Mouse (Mus musculus) hindbrain, embryonic 12.5 days (tissue): ENCODE results near the gene Tmod4. TPM values are rescaled to one million over a fixed set of nuclear protein-coding genes. Genes with fewer than 3 reads are reported as not detected.

Experiments used
- microRNA-seq: library from miRNA; unstranded; fragments of <30 nt; microRNA quantifications from one replicate; pipeline ENCODE4, GENCODE M21; 2017
- polyA plus RNA-seq: library from polyadenylated mRNA; unstranded; fragments of >200 nt; fragmentation: Nextera tagmentation; extraction: Ambion mirVana; gene quantifications from 2 replicates; pipeline ENCODE4 v1.2.1, GENCODE M21; 2016

Tmod4 gene
- polyA plus RNA-seq, 1 experiment from 2014 or later, result 0.99 TPM

Small RNAs within 50 kb of the gene (microRNA-seq; reads per million reads assigned to microRNA genes)
- not detected for gene Mir8099-1

Other genes starting within 250 kb of the Tmod4 start
- gene Psmb4, start 237.5 kb upstream of the Tmod4 start, polyA plus RNA-seq, result 278 and 312 TPM in 2 replicates
- 11.7 and 12.2 TPM in 2 replicates for gene Selenbp1, start 191.4 kb upstream of the Tmod4 start, polyA plus RNA-seq
- gene Rfx5, start 170.4 kb upstream of the Tmod4 start, polyA plus RNA-seq, result 9.1 and 9.2 TPM in 2 replicates
- gene Pi4kb, start 149.7 kb upstream of the Tmod4 start, polyA plus RNA-seq, result 24.8 and 26.9 TPM in 2 replicates
- 31.8 and 32.8 TPM in 2 replicates for gene Zfp687, start 109.0 kb upstream of the Tmod4 start, polyA plus RNA-seq
- gene Psmd4, start 81.9 kb upstream of the Tmod4 start, polyA plus RNA-seq, result 263 and 276 TPM in 2 replicates
- gene Pip5k1a, start 17.5 kb upstream of the Tmod4 start, polyA plus RNA-seq, result 20.4 and 21.5 TPM in 2 replicates
- gene Vps72, start 13.5 kb upstream of the Tmod4 start, polyA plus RNA-seq, result 218 and 219 TPM in 2 replicates
- gene Scnm1, start 9.5 kb downstream of the Tmod4 start, polyA plus RNA-seq, result 89.4 and 94.1 TPM in 2 replicates
- gene Lysmd1, start 9.6 kb downstream of the Tmod4 start, polyA plus RNA-seq, result 22.6 and 23.9 TPM in 2 replicates
- gene Tnfaip8l2, start 17.9 kb downstream of the Tmod4 start, polyA plus RNA-seq, result 2.1 and 2.6 TPM in 2 replicates
- 59.5 and 68.7 TPM in 2 replicates for gene Sema6c, start 36.0 kb downstream of the Tmod4 start, polyA plus RNA-seq
- 10.1 and 10.8 TPM in 2 replicates for gene Gabpb2, start 93.4 kb downstream of the Tmod4 start, polyA plus RNA-seq
- 91.7 and 95.8 TPM in 2 replicates for gene Cdc42se1, start 104.3 kb downstream of the Tmod4 start, polyA plus RNA-seq
- 116 and 124 TPM in 2 replicates for gene Mllt11, start 107.7 kb downstream of the Tmod4 start, polyA plus RNA-seq
- 0.25 and 0.42 TPM in 2 replicates for gene Gm128, start 117.1 kb downstream of the Tmod4 start, polyA plus RNA-seq
- gene Bnipl, start 126.7 kb downstream of the Tmod4 start, polyA plus RNA-seq, result 1.0 and 1.1 TPM in 2 replicates
- gene Mindy1, start 156.9 kb downstream of the Tmod4 start, polyA plus RNA-seq, result 45.7 and 51.1 TPM in 2 replicates
- gene Prune1, start 157.6 kb downstream of the Tmod4 start, polyA plus RNA-seq, result 37.0 and 37.9 TPM in 2 replicates
- gene Anxa9, start 182.7 kb downstream of the Tmod4 start, polyA plus RNA-seq, result 0.87 and 1.1 TPM in 2 replicates
- 115 TPM in 2 replicates for gene Cers2, start 190.3 kb downstream of the Tmod4 start, polyA plus RNA-seq
- gene Setdb1, start 232.7 kb downstream of the Tmod4 start, polyA plus RNA-seq, result 56.3 and 62.9 TPM in 2 replicates